Mouse (Mus musculus) cerebellum, adult 2 months (tissue): ENCODE measurements around the gene Ccdc114.

Experiments used
- CTCF ChIP-seq: fragments of 200-500 bp; IDR thresholded peaks from 2 replicates; pipeline ENCODE4 v1.5.1; 2011; ENCODE audit warnings: low read depth, mild to moderate bottlenecking, control low read depth, low read length, moderate library complexity, borderline replicate concordance; ENCODE audit not compliant: insufficient read depth
- POLR2A ChIP-seq: fragments of 200-500 bp; IDR thresholded peaks from 2 replicates; pipeline ENCODE4 v1.6.1; 2011; ENCODE audit warnings: low read length, control low read depth, borderline replicate concordance; ENCODE audit not compliant: insufficient read depth

DNA sequence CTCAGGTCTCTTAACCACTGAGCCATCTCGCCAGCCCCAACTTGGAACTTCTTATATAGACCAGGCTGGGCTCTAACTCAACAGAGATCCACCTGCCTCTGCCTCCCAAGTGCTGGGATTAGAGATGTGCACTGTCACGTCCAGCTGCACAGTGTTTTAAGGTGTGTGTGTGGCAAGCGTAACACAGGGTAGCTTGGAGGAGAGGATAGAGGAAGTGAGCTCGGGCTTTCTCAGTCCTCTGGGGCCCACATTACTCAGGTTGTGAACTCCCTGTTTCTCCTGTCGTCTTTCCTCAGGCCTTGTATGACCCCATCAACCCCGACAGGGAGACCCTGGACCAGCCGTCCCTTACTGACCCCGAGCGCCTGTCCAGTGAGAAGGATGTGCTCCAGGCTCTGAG, 17.2 kb upstream of the Ccdc114 start:
- TF ChIP-seq CTCF, result no peak
- TF ChIP-seq POLR2A, result no peak
